Comparison of ENCODE assay signal across 8 mouse cellular contexts in the genomic region with DNA sequence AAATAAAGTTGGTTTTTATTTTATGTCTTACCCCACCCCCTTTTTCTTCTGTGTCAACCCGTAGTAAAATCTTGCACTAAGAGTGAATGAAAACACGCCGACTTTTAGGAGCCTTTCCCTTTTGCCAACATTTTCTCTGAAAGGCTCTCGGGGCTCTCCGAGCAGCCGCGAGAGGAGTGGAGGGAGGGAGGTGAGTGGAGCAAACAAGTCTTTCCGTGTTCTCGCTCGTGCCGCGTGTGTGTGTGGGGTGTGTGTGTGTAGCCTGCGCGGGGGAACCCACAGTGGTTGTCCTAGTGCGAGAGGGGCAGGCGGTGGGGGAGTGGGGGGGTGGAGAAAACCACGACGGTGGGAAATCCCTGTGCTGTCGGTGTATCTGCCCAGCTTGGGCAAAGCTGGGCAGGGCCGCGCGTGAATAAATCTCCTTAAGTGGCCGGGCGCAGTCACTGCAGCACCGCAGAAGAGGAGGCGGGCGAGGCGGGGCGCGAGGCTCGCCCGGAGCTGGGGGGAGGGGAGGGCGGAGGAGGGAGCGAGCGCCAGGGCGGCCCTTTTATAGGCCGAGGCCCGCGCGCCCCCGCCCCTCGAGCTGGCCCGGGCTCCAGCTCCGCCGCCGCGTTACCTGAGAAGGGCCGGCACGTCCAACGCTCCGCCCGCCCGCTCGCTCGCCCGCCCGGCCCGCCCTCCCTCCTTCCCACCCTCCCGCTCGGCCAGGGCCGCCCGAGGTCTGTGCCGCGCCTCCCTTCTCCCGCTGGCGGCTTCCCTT. TPM values are rescaled to one million over a fixed set of nuclear protein-coding genes. Genes with fewer than 3 reads are reported as not detected.
DNase-seq lines count a peak whose midpoint lies in the region.

No protein-coding gene starts in this region.

- peak overlapping the region; percentile 97 for H3K27ac ChIP-seq in hindbrain, embryonic 10.5 days

- peaks cover 16% of the 10 kb centered on the region; the same call in 1 of the 2 replicates for H3K36me3 ChIP-seq in hindbrain, embryonic 10.5 days

- peak overlapping the region; percentile 91 for H3K4me3 ChIP-seq in hindbrain, embryonic 10.5 days

- peak; percentile 98 for DNase-seq in NIH3T3 (ENCODE audit: low read depth)
- DNase-seq in cerebellum, adult 9-10 months, result peak; percentile 93
- DNase-seq in frontal cortex, adult 2 months (ENCODE audit: extremely low spot score in 1 of 2, low spot score in 1 of 2), result peak; percentile 38 to 81
- DNase-seq in hindbrain, embryonic 10.5 days (ENCODE audit: low spot score), result peak; percentile 90
- DNase-seq in layer of hippocampus, postnatal 14 days (ENCODE audit: low spot score in 2 of 2), result peak; percentile 87 to 90
- peak; percentile 95 for DNase-seq in lung, postnatal 14 days
- DNase-seq in ovary, postnatal 36 days (ENCODE audit: low spot score), result peak; percentile 95
- peak; percentile 85 for DNase-seq in urinary bladder, adult 2 months (ENCODE audit: low spot score)

- H3K27me3 ChIP-seq in hindbrain, embryonic 10.5 days (ENCODE audit: insufficient read depth, poor library complexity, severe bottlenecking), result no peaks in the 10 kb centered on the region

- under 1% methylated on average over 66 of the region's 66 CpGs for WGBS in hindbrain, embryonic 10.5 days

- no peaks in the 10 kb centered on the region for H3K9me3 ChIP-seq in hindbrain, embryonic 10.5 days

- H3K4me1 ChIP-seq in hindbrain, embryonic 10.5 days (replicated peaks), result peaks cover 18% of the 10 kb centered on the region

RNA-seq across cellular contexts. Expression of gene Rev3l, which starts 0.8 kb away (rescaled TPM):
- polyA plus RNA-seq in frontal cortex, adult 2 months (2012; rRNA removed), result 50.0 and 50.1 TPM in 2 replicates
- 8.8 and 11.5 TPM in 2 replicates for polyA plus RNA-seq in hindbrain, embryonic 10.5 days (2016; fragmentation: Nextera tagmentation; extraction: Ambion mirVana)
- total RNA-seq in layer of hippocampus, postnatal 14 days (2021), result 10 to 100 TPM; 60.3 to 61.9 TPM
- polyA plus RNA-seq in urinary bladder, adult 2 months (2012; rRNA removed), result 48.3 and 53.1 TPM in 2 replicates

Comparison
In these comparisons a context has a peak if more than half of its experiments do, and no peak if none do; other contexts are left out.
1. Peak in every context shown above with its lines: DNase-seq, H3K4me3 ChIP-seq and H3K27ac ChIP-seq.